Comparison of ENCODE assay signal across 8 mouse cellular contexts in the genomic region with DNA sequence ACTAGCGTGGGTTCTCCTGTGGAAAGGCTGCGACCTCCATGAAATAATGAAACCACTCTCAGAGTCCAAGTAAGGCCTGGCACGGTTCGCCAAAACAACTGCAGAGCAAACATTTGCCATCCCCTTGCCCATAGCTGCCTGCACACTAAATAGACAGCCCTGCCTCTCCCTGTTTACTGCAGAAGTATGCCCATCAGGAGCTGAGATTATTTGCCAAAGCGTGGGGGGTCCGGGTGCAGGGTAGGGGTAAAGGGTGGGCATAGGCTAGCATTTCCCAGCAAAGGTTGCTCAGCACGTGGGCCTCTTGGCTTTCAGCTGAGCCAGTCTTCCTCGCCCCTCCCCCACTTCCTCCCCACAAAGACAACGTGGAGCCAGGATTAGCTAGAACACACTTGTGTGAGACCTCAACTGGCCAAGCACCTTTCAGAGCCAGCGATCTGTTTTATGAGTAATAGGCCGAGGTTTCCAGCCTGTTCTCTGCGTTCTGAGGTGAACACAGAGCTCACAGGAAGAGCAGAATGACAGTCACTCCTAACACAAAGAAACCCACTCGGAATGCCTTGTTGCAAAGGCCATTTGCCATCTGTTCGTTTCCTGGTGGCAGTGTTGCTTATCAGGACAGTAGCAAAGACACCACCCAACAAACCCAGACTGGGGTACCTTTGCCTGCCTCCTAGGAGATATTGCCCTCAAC. TPM values are rescaled to one million over a fixed set of nuclear protein-coding genes. Genes with fewer than 3 reads are reported as not detected.
A peak's percentile ranks its signal among the peaks of the same experiment; 100 is the strongest.
DNase-seq lines count a peak whose midpoint lies in the region; ATAC-seq lines count a peak whose summit lies in the region.

No protein-coding gene starts in this region.

- H3K27me3 ChIP-seq in forebrain, embryonic 10.5 days (ENCODE audit: poor library complexity, severe bottlenecking) = no peaks in the 10 kb centered on the region
- H3K27me3 ChIP-seq in heart, embryonic 15.5 days = no peaks in the 10 kb centered on the region
- H3K27me3 ChIP-seq in liver, embryonic 16.5 days (ENCODE audit: control insufficient read depth, insufficient read depth, low read depth, low read length) = no peaks in the 10 kb centered on the region

- H3K36me3 ChIP-seq in forebrain, embryonic 10.5 days (replicated peaks) = no peaks in the 10 kb centered on the region
- H3K36me3 ChIP-seq in heart, embryonic 15.5 days = no peaks in the 10 kb centered on the region
- H3K36me3 ChIP-seq in liver, embryonic 16.5 days (ENCODE audit: control insufficient read depth, insufficient read depth) = no peaks in the 10 kb centered on the region

- H3K9ac ChIP-seq in heart, embryonic 15.5 days = no peak overlapping the region
- H3K9ac ChIP-seq in liver, embryonic 16.5 days (ENCODE audit: low read depth, low read length) = 0 out of 2 replicates have a peak overlapping the region, but pooled peaks have one; percentile 26

- ATAC-seq in CD4-positive, CD25-positive, alpha-beta regulatory T cell, adult 4 months = peak; percentile 63
- ATAC-seq in heart, embryonic 15.5 days (replicated peaks; ENCODE audit: insufficient number of reproducible peaks, insufficient read depth, low FRiP score, low read depth) = peak; percentile 81; the same call in 1 of the 2 replicates
- peak; percentile 91 for ATAC-seq in liver, embryonic 16.5 days (ENCODE audit: low read depth)

- peak overlapping the region; percentile 90 for H3K27ac ChIP-seq in brown adipose tissue, adult 24 weeks (replicated peaks; ENCODE audit: low read depth, low read length)
- H3K27ac ChIP-seq in forebrain, embryonic 10.5 days = peak overlapping the region; percentile 79
- peak overlapping the region; percentile 79 for H3K27ac ChIP-seq in heart, embryonic 15.5 days
- H3K27ac ChIP-seq in liver, embryonic 16.5 days (ENCODE audit: low read length) = peak overlapping the region; percentile 66

- no peaks in the 10 kb centered on the region for H3K9me3 ChIP-seq in forebrain, embryonic 10.5 days
- H3K9me3 ChIP-seq in heart, embryonic 15.5 days (replicated peaks) = no peaks in the 10 kb centered on the region
- no peaks in the 10 kb centered on the region for H3K9me3 ChIP-seq in liver, embryonic 16.5 days (replicated peaks; ENCODE audit: control insufficient read depth, low read length)

- 0 out of 2 replicates have a peak overlapping the region, but pooled peaks have one; percentile 18 for H3K4me2 ChIP-seq in heart, embryonic 15.5 days
- H3K4me2 ChIP-seq in liver, embryonic 16.5 days (ENCODE audit: low read depth, low read length) = peak overlapping the region; percentile 45

- WGBS in forebrain, embryonic 10.5 days = 68% methylated on average over 14 of the region's 14 CpGs
- 44% methylated on average over 14 of the region's 14 CpGs for WGBS in heart, embryonic 15.5 days
- 23% methylated on average over 14 of the region's 14 CpGs for WGBS in liver, embryonic 16.5 days (ENCODE audit: insufficient replicate concordance)

- peak; percentile 27 for DNase-seq in forebrain, embryonic 10.5 days (ENCODE audit: extremely low spot score, low spot score)
- peak; percentile 89 for DNase-seq in kidney, postnatal 10 days
- DNase-seq in neural tube, embryonic 10.5 days (ENCODE audit: extremely low spot score, low spot score) = peak; percentile 47
- DNase-seq in testis, postnatal 14 days (ENCODE audit: low spot score) = peak; percentile 40

- peaks cover 23% of the 10 kb centered on the region for H3K4me1 ChIP-seq in brown adipose tissue, adult 24 weeks (ENCODE audit: control insufficient read depth, insufficient read depth, insufficient read length, low read length)
- H3K4me1 ChIP-seq in forebrain, embryonic 10.5 days = peaks cover 25% of the 10 kb centered on the region
- H3K4me1 ChIP-seq in heart, embryonic 15.5 days (replicated peaks) = peaks cover 18% of the 10 kb centered on the region
- peaks cover 27% of the 10 kb centered on the region for H3K4me1 ChIP-seq in liver, embryonic 16.5 days (ENCODE audit: control insufficient read depth, low read depth, low read length)

- H3K4me3 ChIP-seq in brown adipose tissue, adult 24 weeks (ENCODE audit: insufficient read depth, low read depth, low read length) = peak overlapping the region; percentile 31; the same call in 1 of the 2 replicates
- H3K4me3 ChIP-seq in forebrain, embryonic 10.5 days = no peak overlapping the region
- no peak overlapping the region for H3K4me3 ChIP-seq in heart, embryonic 15.5 days
- H3K4me3 ChIP-seq in liver, embryonic 16.5 days (ENCODE audit: low read depth, low read length) = peak overlapping the region; percentile 10

RNA-seq across cellular contexts. Expression of gene Cep85l, which starts 55.6 kb away (rescaled TPM):
- polyA plus RNA-seq in CD4-positive, CD25-positive, alpha-beta regulatory T cell, adult 4 months (2017; shearing (Covaris generic)) = 1 to 10 TPM; 1.8 to 2.8 TPM
- polyA plus RNA-seq in brown adipose tissue, adult 24 weeks (2012; ENCODE audit: insufficient read depth, insufficient read length, missing spikeins) = 5.7 and 7.8 TPM in 2 replicates
- polyA plus RNA-seq in forebrain, embryonic 10.5 days (2016; fragmentation: Nextera tagmentation; extraction: Ambion mirVana) = 3.0 and 3.7 TPM in 2 replicates
- 5.1 TPM in 2 replicates for polyA plus RNA-seq in heart, embryonic 15.5 days (2015; fragmentation: Nextera tagmentation; extraction: Ambion mirVana)
- polyA plus RNA-seq in liver, embryonic 16.5 days (2015; fragmentation: Nextera tagmentation; extraction: Ambion mirVana) = 1.8 and 1.9 TPM in 2 replicates

Comparison
In these comparisons a context has a peak if more than half of its experiments do, and no peak if none do; other contexts are left out.
1. H3K4me3 ChIP-seq: peak in brown adipose tissue, adult 24 weeks (single experiment) and liver, embryonic 16.5 days (single experiment); none in forebrain, embryonic 10.5 days (single experiment) and heart, embryonic 15.5 days (single experiment).
2. DNase-seq: peak in every context shown above with its lines; median percentile 89 in kidney, postnatal 10 days; 47 in neural tube, embryonic 10.5 days; 40 in testis, postnatal 14 days; 27 in forebrain, embryonic 10.5 days.
3. Peak in every context shown above with its lines, with median percentiles within 50 percentile points of each other: ATAC-seq and H3K27ac ChIP-seq.